In the genomic region with DNA sequence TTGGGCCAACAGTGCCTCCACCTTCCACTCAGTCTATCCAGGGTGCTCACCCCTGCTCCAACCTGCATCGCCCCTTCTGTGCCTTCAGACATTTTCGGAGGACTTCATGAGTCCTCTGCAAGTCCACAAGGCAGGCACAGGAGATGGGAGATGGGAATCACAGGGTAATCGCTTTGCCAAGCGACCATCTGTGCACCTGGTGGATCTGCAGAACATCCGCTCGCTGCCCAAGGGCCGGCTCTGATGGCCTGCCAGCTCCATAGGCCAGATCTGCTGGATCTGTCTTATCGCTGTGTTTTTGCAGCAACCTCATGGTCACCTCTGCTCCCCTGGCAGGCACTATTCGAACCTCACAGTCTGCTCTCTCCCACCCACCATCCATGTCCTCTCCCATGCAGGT, we compare ENCODE assay signal across 28 mouse cellular contexts.
DNase-seq lines count a peak whose midpoint lies in the region; ATAC-seq lines count a peak whose summit lies in the region.
"Had no signal": no experiment of that assay in that cellular context is flagged by ENCODE, and none has a peak within 500 bp of the region (broad histone marks: within the 10 kb centered on the region; RNA-seq: fewer than 3 reads in every experiment).

No protein-coding gene starts in this region.

- H3K36me3 ChIP-seq in heart, embryonic 10.5 days, result no peaks in the 10 kb centered on the region
- H3K36me3 ChIP-seq in heart, embryonic 11.5 days (ENCODE audit: control insufficient read depth, insufficient read depth, low read length), result no peaks in the 10 kb centered on the region
- H3K36me3 ChIP-seq: forebrain, embryonic 15.5 days; limb, embryonic 15.5 days; liver, embryonic 13.5 days; neural tube, embryonic 15.5 days had no signal

- no peak overlapping the region for H3K4me2 ChIP-seq in heart, embryonic 11.5 days
- H3K4me2 ChIP-seq: forebrain, embryonic 15.5 days; limb, embryonic 15.5 days; liver, embryonic 13.5 days; neural tube, embryonic 15.5 days had no signal

- ATAC-seq in heart, embryonic 11.5 days (replicated peaks; ENCODE audit: insufficient number of reproducible peaks, low FRiP score, low TSS enrichment), result no peak
- ATAC-seq: CD4-positive, CD25-positive, alpha-beta regulatory T cell, adult 4 months; forebrain, embryonic 15.5 days; hindbrain, embryonic 16.5 days had no signal

- WGBS in heart, embryonic 10.5 days, result 81% methylated on average over 9 of the region's 9 CpGs
- WGBS in heart, embryonic 11.5 days (ENCODE audit: insufficient replicate concordance), result 85% methylated on average over 9 of the region's 9 CpGs

- DNase-seq in heart, embryonic 10.5 days (ENCODE audit: low spot score), result no peak
- DNase-seq in brain, adult 2 months (ENCODE audit: low read depth, low spot score), result peak; percentile 68
- peak; percentile 13 for DNase-seq in cerebellum, adult 8-10 months
- peak; percentile 50 to 65 for DNase-seq in cerebellum, postnatal 25 days
- DNase-seq in right cerebral cortex, postnatal 10 days (ENCODE audit: low spot score in 2 of 2), result no peak
- DNase-seq in right cerebral cortex, postnatal 36 days (ENCODE audit: low spot score in 2 of 2), result no peak
- no peak for DNase-seq in spleen, adult 12 weeks (ENCODE audit: low spot score)
- DNase-seq: adrenal gland, adult 8-10 months; gastrocnemius, postnatal 36 days; heart, adult 18-20 months; heart, postnatal 14 days; kidney, adult 2 months; kidney, postnatal 4 days; left cerebral cortex, postnatal 4 days; liver, embryonic 13.5 days; lung, adult 2 months; lung, postnatal 10 days; midbrain, embryonic 14.5 days; right cerebral cortex, postnatal 4 days; thymus, postnatal 4 days had no signal

- 0 out of 2 replicates have a peak, but pooled peaks cover 4% of the 10 kb centered on the region for H3K27me3 ChIP-seq in heart, embryonic 10.5 days (ENCODE audit: insufficient read depth, poor library complexity, severe bottlenecking)
- H3K27me3 ChIP-seq in heart, embryonic 11.5 days (ENCODE audit: control insufficient read depth, insufficient read depth, low read length), result no peaks in the 10 kb centered on the region
- H3K27me3 ChIP-seq: forebrain, embryonic 15.5 days; liver, embryonic 13.5 days; neural tube, embryonic 15.5 days had no signal

- no peak overlapping the region for H3K4me3 ChIP-seq in heart, embryonic 10.5 days
- H3K4me3 ChIP-seq in heart, embryonic 11.5 days (ENCODE audit: low read depth, low read length), result no peak overlapping the region
- H3K4me3 ChIP-seq: forebrain, embryonic 15.5 days; limb, embryonic 15.5 days; liver, embryonic 13.5 days; neural tube, embryonic 15.5 days had no signal

- H3K27ac ChIP-seq in heart, embryonic 10.5 days, result peak overlapping the region; percentile 12; the same call in 1 of the 2 replicates
- no peak overlapping the region for H3K27ac ChIP-seq in heart, embryonic 11.5 days (ENCODE audit: low read depth, low read length)
- H3K27ac ChIP-seq: forebrain, embryonic 15.5 days; kidney, postnatal 0 days; limb, embryonic 15.5 days; liver, embryonic 13.5 days; macrophage; neural tube, embryonic 15.5 days had no signal

- no peak overlapping the region for H3K9ac ChIP-seq in heart, embryonic 11.5 days (ENCODE audit: low read depth, low read length)
- H3K9ac ChIP-seq: forebrain, embryonic 15.5 days; limb, embryonic 15.5 days; liver, embryonic 13.5 days; neural tube, embryonic 15.5 days had no signal

- no peaks in the 10 kb centered on the region for H3K9me3 ChIP-seq in heart, embryonic 10.5 days
- H3K9me3 ChIP-seq in heart, embryonic 11.5 days (replicated peaks; ENCODE audit: control insufficient read depth, low read length), result no peaks in the 10 kb centered on the region
- H3K9me3 ChIP-seq: forebrain, embryonic 15.5 days; limb, embryonic 15.5 days; liver, embryonic 13.5 days; neural tube, embryonic 15.5 days had no signal

- peaks cover 68% of the 10 kb centered on the region for H3K4me1 ChIP-seq in heart, embryonic 10.5 days
- peaks cover 24% of the 10 kb centered on the region for H3K4me1 ChIP-seq in heart, embryonic 11.5 days (ENCODE audit: control insufficient read depth, insufficient read depth, low read length)
- H3K4me1 ChIP-seq: forebrain, embryonic 15.5 days had no signal

Comparison
In these comparisons a context has a peak if more than half of its experiments do, and no peak if none do; other contexts are left out.
1. DNase-seq: peak in brain, adult 2 months (single experiment), cerebellum, adult 8-10 months (single experiment) and cerebellum, postnatal 25 days (2 of 2); none in heart, embryonic 10.5 days (single experiment), right cerebral cortex, postnatal 10 days (0 of 2), right cerebral cortex, postnatal 36 days (0 of 2) and spleen, adult 12 weeks (single experiment).